Mouse (Mus musculus) hindbrain, postnatal 0 days (tissue): Measurements from ENCODE around the gene Sh3bp4. TPM values are rescaled to one million over a fixed set of nuclear protein-coding genes. Genes with fewer than 3 reads are reported as not detected.
A peak's percentile ranks its signal among the peaks of the same experiment; 100 is the strongest.

Experiments used
- ATAC-seq: fragments of 200-750 bp; cut with Nextera tagmentation; 2 replicates; pipeline ENCODE4 v1.8.0; 2017; ENCODE audit warnings: mild to moderate bottlenecking, moderate TSS enrichment, moderate library complexity
- DNase-seq: peaks from one replicate; pipeline ENCODE4 v3.0.0-alpha.2; 2015; ENCODE audit warnings: low spot score
- H3K27ac ChIP-seq: fragments of 300-500 bp; sonication (generic); 2 replicates; pipeline ENCODE4 v1.5.1; 2014; ENCODE audit warnings: mild to moderate bottlenecking
- H3K27me3 ChIP-seq: fragments of 300-500 bp; sonication (generic); 2 replicates; pipeline ENCODE4 v1.6.1; 2014; ENCODE audit warnings: low read length, mixed read lengths; ENCODE audit not compliant: insufficient read depth
- H3K36me3 ChIP-seq: fragments of 300-500 bp; sonication (generic); 2 replicates; pipeline ENCODE4 v1.6.1; 2014; ENCODE audit warnings: low read length, mixed read lengths; ENCODE audit not compliant: insufficient read depth
- H3K4me1 ChIP-seq: fragments of 300-500 bp; sonication (generic); 2 replicates; pipeline ENCODE4 v1.6.1; 2014; ENCODE audit warnings: antibody characterized with exemption, low read length, mixed read lengths; ENCODE audit not compliant: insufficient read depth
- H3K4me2 ChIP-seq: fragments of 300-500 bp; sonication (generic); 2 replicates; pipeline ENCODE4 v1.6.1; 2014; ENCODE audit warnings: low read depth, mild to moderate bottlenecking, low read length, moderate library complexity, mixed read lengths
- H3K4me3 ChIP-seq: fragments of 300-500 bp; sonication (generic); 2 replicates; pipeline ENCODE4 v1.5.1; 2014; ENCODE audit warnings: low read length
- H3K9ac ChIP-seq: fragments of 300-500 bp; sonication (generic); replicated peaks from 2 replicates; pipeline ENCODE4 v1.6.1; 2014; ENCODE audit warnings: mild to moderate bottlenecking, low read length, moderate library complexity, mixed read lengths
- H3K9me3 ChIP-seq: fragments of 300-500 bp; sonication (generic); 2 replicates; pipeline ENCODE4 v1.6.1; 2016; ENCODE audit warnings: low read length, mixed read lengths
- CTCF ChIP-seq: IDR thresholded peaks from 2 replicates; pipeline ENCODE4 v1.5.1; 2016; ENCODE audit warnings: antibody characterized with exemption, control low read depth, low read depth
- WGBS: fragments of 180-500 bp; shearing (Covaris S2); extraction: QIAGEN DNeasy Blood & Tissue Kit; methylation state at CpG from one replicate; pipeline ENCODE4 v1.1.7; 2014; 5-methylcytosine and 5-hydroxymethylcytosine counted together
- polyA plus RNA-seq: library from polyadenylated mRNA; unstranded; fragments of >200 nt; fragmentation: Nextera tagmentation; extraction: Ambion mirVana; gene quantifications from 2 replicates; pipeline ENCODE4 v1.2.1, GENCODE M21; 2015
- total RNA-seq: library from RNA; depleted of rRNA; stranded (reverse); fragments of >200 nt; gene quantifications from 2 replicates; pipeline ENCODE4 v1.2.3, GENCODE M21; 2014

Sh3bp4 gene
- total and polyA plus RNA-seq, 2 experiments from 2014 or later = 14.6 to 38.8 TPM

GRCm38 (mm10) chr1:89120290-89120689, 50.1 kb downstream of the Sh3bp4 start:
- 35% methylated on average over 4 of the region's 4 CpGs for WGBS
- Histone ChIP-seq H3K4me3 (no peak overlapping the region), H3K36me3 (no peaks in the 10 kb centered on the region), H3K27me3 (no peaks in the 10 kb centered on the region), H3K9ac (no peak overlapping the region), H3K9me3 (no peaks in the 10 kb centered on the region), H3K4me1 (peaks cover 16% of the 10 kb centered on the region), H3K4me2 (no peak overlapping the region), H3K27ac (no peak overlapping the region)
- TF ChIP-seq CTCF = no peak
- DNase-seq (no peak), ATAC-seq (no peak)

- Histone ChIP-seq H3K9ac (no peak overlapping the region), H3K4me3 (no peak overlapping the region), H3K36me3 (no peaks in the 10 kb centered on the region), H3K27ac (no peak overlapping the region), H3K27me3 (no peaks in the 10 kb centered on the region), H3K4me1 (peaks cover 16% of the 10 kb centered on the region), H3K4me2 (no peak overlapping the region), H3K9me3 (no peaks in the 10 kb centered on the region)
- no peak for ATAC-seq
- TF ChIP-seq CTCF = no peak
- DNase-seq = no peak
- 59% methylated on average over 8 of the region's 8 CpGs for WGBS
These were observed 51.3 kb downstream of the Sh3bp4 start for GRCm38 (mm10) chr1:89121466-89121865.

- Histone ChIP-seq H3K36me3 (no peaks in the 10 kb centered on the region), H3K9ac (no peak overlapping the region), H3K27ac (no peak overlapping the region), H3K4me3 (no peak overlapping the region), H3K9me3 (no peaks in the 10 kb centered on the region), H3K27me3 (no peaks in the 10 kb centered on the region), H3K4me1 (peaks cover 13% of the 10 kb centered on the region), H3K4me2 (no peak overlapping the region)
- TF ChIP-seq CTCF = no peak
- WGBS = 79% methylated on average over 5 of the region's 5 CpGs
- ATAC-seq = no peak
- DNase-seq = no peak
These were observed 52.2 kb downstream of the Sh3bp4 start for GRCm38 (mm10) chr1:89122376-89122775.

- Histone ChIP-seq H3K36me3 (no peaks in the 10 kb centered on the region), H3K9me3 (no peaks in the 10 kb centered on the region), H3K4me1 (peaks cover 9% of the 10 kb centered on the region; the same call in 1 of the 2 replicates), H3K4me2 (no peak overlapping the region), H3K27ac (no peak overlapping the region), H3K4me3 (no peak overlapping the region), H3K27me3 (no peaks in the 10 kb centered on the region), H3K9ac (no peak overlapping the region)
- no peak for DNase-seq
- WGBS = 90% methylated on average over 7 of the region's 7 CpGs
- TF ChIP-seq CTCF = no peak
- ATAC-seq = no peak
These were observed 53.9 kb downstream of the Sh3bp4 start for GRCm38 (mm10) chr1:89124076-89124475.

- no peak for DNase-seq
- H3K27me3 ChIP-seq = no peaks in the 10 kb centered on the region
- no peaks in the 10 kb centered on the region for H3K36me3 ChIP-seq
- H3K27ac ChIP-seq = no peak overlapping the region
- peak; percentile 39; the same call in 1 of the 2 replicates for TF ChIP-seq CTCF
- peaks cover 14% of the 10 kb centered on the region for H3K4me1 ChIP-seq
- H3K9me3 ChIP-seq = no peaks in the 10 kb centered on the region
- 100% methylated on average over 3 of the region's 3 CpGs for WGBS
- no peak overlapping the region for H3K4me2 ChIP-seq
- no peak for ATAC-seq
- no peak overlapping the region for H3K9ac ChIP-seq
- no peak overlapping the region for H3K4me3 ChIP-seq
These were observed 56.9 kb downstream of the Sh3bp4 start for GRCm38 (mm10) chr1:89127163-89127562.

GRCm38 (mm10) chr1:89130429-89130828, 60.2 kb downstream of the Sh3bp4 start:
- WGBS = 28% methylated on average over 6 of the region's 6 CpGs
- DNase-seq (peak; percentile 34), ATAC-seq (peak; percentile 38; the same call in 1 of the 2 replicates)
- no peak for TF ChIP-seq CTCF
- Histone ChIP-seq H3K9ac (no peak overlapping the region), H3K27ac (no peak overlapping the region), H3K27me3 (no peaks in the 10 kb centered on the region), H3K9me3 (no peaks in the 10 kb centered on the region), H3K36me3 (no peaks in the 10 kb centered on the region), H3K4me1 (peaks cover 19% of the 10 kb centered on the region), H3K4me3 (no peak overlapping the region), H3K4me2 (no peak overlapping the region)

GRCm38 (mm10) chr1:89131018-89131540, 60.9 kb downstream of the Sh3bp4 start:
- WGBS = 77% methylated on average over 14 of the region's 14 CpGs
- H3K27ac ChIP-seq = no peak overlapping the region
- no peak overlapping the region for H3K4me3 ChIP-seq
- peaks cover 25% of the 10 kb centered on the region for H3K4me1 ChIP-seq
- 0 out of 2 replicates have a peak, but pooled peaks have one; percentile 3 for TF ChIP-seq CTCF
- no peaks in the 10 kb centered on the region for H3K27me3 ChIP-seq
- H3K4me2 ChIP-seq = no peak overlapping the region
- DNase-seq = no peak
- no peak overlapping the region for H3K9ac ChIP-seq
- no peaks in the 10 kb centered on the region for H3K36me3 ChIP-seq
- no peaks in the 10 kb centered on the region for H3K9me3 ChIP-seq
- ATAC-seq = no peak
